Mouse (Mus musculus): ENCODE results near the gene Arl14. TPM values are rescaled to one million over a fixed set of nuclear protein-coding genes. Genes with fewer than 3 reads are reported as not detected.

Gene Arl14
- polyA plus RNA-seq, 1 experiment: not detected

GRCm38 (mm10) chr3:69186643-69187042, 35.6 kb upstream of the Arl14 start:
- 52% methylated on average over 16 of the region's 16 CpGs for WGBS
- Histone ChIP-seq H3K4me3 (ENCODE audit: insufficient read depth, low read depth, low read length) (no peak overlapping the region), H3K27ac (ENCODE audit: insufficient read depth, low read depth, low read length) (no peak overlapping the region), H3K4me1 (ENCODE audit: control insufficient read depth, insufficient read depth, low read length) (0 out of 2 replicates have a peak, but pooled peaks cover 3% of the 10 kb centered on the region)
- TF ChIP-seq CTCF (IDR thresholded peaks at IDR 0.05; ENCODE audit: insufficient read depth, low read depth, low read length) (no peak), POLR2A (IDR thresholded peaks at IDR 0.05; ENCODE audit: insufficient read depth, low read depth, low read length) (no peak)

GRCm38 (mm10) chr3:69192995-69193394, 29.2 kb upstream of the Arl14 start:
- Histone ChIP-seq H3K4me1 (ENCODE audit: control insufficient read depth, insufficient read depth, low read length) (no peaks in the 10 kb centered on the region), H3K4me3 (ENCODE audit: insufficient read depth, low read depth, low read length) (no peak overlapping the region)
- WGBS: 79% methylated on average over 3 of the region's 3 CpGs

GRCm38 (mm10) chr3:69194496-69194895, 27.7 kb upstream of the Arl14 start:
- Histone ChIP-seq H3K27ac (ENCODE audit: insufficient read depth, low read depth, low read length) (no peak overlapping the region), H3K4me1 (ENCODE audit: control insufficient read depth, insufficient read depth, low read length) (no peaks in the 10 kb centered on the region), H3K4me3 (ENCODE audit: insufficient read depth, low read depth, low read length) (no peak overlapping the region)
- 52% methylated on average over 9 of the region's 9 CpGs for WGBS
- TF ChIP-seq POLR2A (IDR thresholded peaks at IDR 0.05; ENCODE audit: insufficient read depth, low read depth, low read length): no peak
- no peak for TF ChIP-seq CTCF (IDR thresholded peaks at IDR 0.05; ENCODE audit: insufficient read depth, low read depth, low read length)

More at GRCm38 (mm10) chr3:69192995-69193394, 29.2 kb upstream of the Arl14 start:
- TF ChIP-seq CTCF (IDR thresholded peaks at IDR 0.05; ENCODE audit: insufficient read depth, low read depth, low read length): no peak
- TF ChIP-seq POLR2A (IDR thresholded peaks at IDR 0.05; ENCODE audit: insufficient read depth, low read depth, low read length): no peak
- no peak overlapping the region for H3K27ac ChIP-seq (ENCODE audit: insufficient read depth, low read depth, low read length)

GRCm38 (mm10) chr3:69195251-69195650, 27.0 kb upstream of the Arl14 start:
- Histone ChIP-seq H3K27ac (ENCODE audit: insufficient read depth, low read depth, low read length) (no peak overlapping the region), H3K4me3 (ENCODE audit: insufficient read depth, low read depth, low read length) (no peak overlapping the region), H3K4me1 (ENCODE audit: control insufficient read depth, insufficient read depth, low read length) (no peaks in the 10 kb centered on the region)
- WGBS: 80% methylated on average over 8 of the region's 8 CpGs
- TF ChIP-seq POLR2A (IDR thresholded peaks at IDR 0.05; ENCODE audit: insufficient read depth, low read depth, low read length): no peak
- TF ChIP-seq CTCF (IDR thresholded peaks at IDR 0.05; ENCODE audit: insufficient read depth, low read depth, low read length): no peak

GRCm38 (mm10) chr3:69198098-69198497, 24.1 kb upstream of the Arl14 start:
- 69% methylated on average over 2 of the region's 2 CpGs for WGBS
- TF ChIP-seq CTCF (IDR thresholded peaks at IDR 0.05; ENCODE audit: insufficient read depth, low read depth, low read length): no peak
- TF ChIP-seq POLR2A (IDR thresholded peaks at IDR 0.05; ENCODE audit: insufficient read depth, low read depth, low read length): no peak
- H3K27ac ChIP-seq (ENCODE audit: insufficient read depth, low read depth, low read length): no peak overlapping the region
- H3K4me3 ChIP-seq (ENCODE audit: insufficient read depth, low read depth, low read length): no peak overlapping the region
- H3K4me1 ChIP-seq (ENCODE audit: control insufficient read depth, insufficient read depth, low read length): no peaks in the 10 kb centered on the region

- TF ChIP-seq CTCF (IDR thresholded peaks at IDR 0.05; ENCODE audit: insufficient read depth, low read depth, low read length) (no peak), POLR2A (IDR thresholded peaks at IDR 0.05; ENCODE audit: insufficient read depth, low read depth, low read length) (no peak)
- no peaks in the 10 kb centered on the region for H3K4me1 ChIP-seq (ENCODE audit: control insufficient read depth, insufficient read depth, low read length)
- no peak overlapping the region for H3K27ac ChIP-seq (ENCODE audit: insufficient read depth, low read depth, low read length)
- no peak overlapping the region for H3K4me3 ChIP-seq (ENCODE audit: insufficient read depth, low read depth, low read length)
- WGBS: 89% methylated on average over 1 of the region's 1 CpGs
Observed at GRCm38 (mm10) chr3:69200251-69200650, 22.0 kb upstream of the Arl14 start.

- whole genome bisulfite sequencing: 83% methylated on average over 2 of the region's 2 CpGs
- TF ChIP-seq CTCF (IDR thresholded peaks at IDR 0.05; ENCODE audit: insufficient read depth, low read depth, low read length) (no peak), POLR2A (IDR thresholded peaks at IDR 0.05; ENCODE audit: insufficient read depth, low read depth, low read length) (no peak)
- no peaks in the 10 kb centered on the region for H3K4me1 ChIP-seq (ENCODE audit: control insufficient read depth, insufficient read depth, low read length)
- no peak overlapping the region for H3K4me3 ChIP-seq (ENCODE audit: insufficient read depth, low read depth, low read length)
- H3K27ac ChIP-seq (ENCODE audit: insufficient read depth, low read depth, low read length): no peak overlapping the region
Observed at GRCm38 (mm10) chr3:69201206-69201605, 21.0 kb upstream of the Arl14 start.

GRCm38 (mm10) chr3:69202876-69203275, 19.3 kb upstream of the Arl14 start:
- 84% methylated on average over 4 of the region's 4 CpGs for WGBS
- H3K4me3 ChIP-seq (ENCODE audit: insufficient read depth, low read depth, low read length): no peak overlapping the region
- H3K4me1 ChIP-seq (ENCODE audit: control insufficient read depth, insufficient read depth, low read length): no peaks in the 10 kb centered on the region
- TF ChIP-seq CTCF (IDR thresholded peaks at IDR 0.05; ENCODE audit: insufficient read depth, low read depth, low read length) (no peak), POLR2A (IDR thresholded peaks at IDR 0.05; ENCODE audit: insufficient read depth, low read depth, low read length) (no peak)
- H3K27ac ChIP-seq (ENCODE audit: insufficient read depth, low read depth, low read length): no peak overlapping the region

GRCm38 (mm10) chr3:69205266-69206054, 16.8 kb upstream of the Arl14 start:
- 71% methylated on average over 7 of the region's 7 CpGs for WGBS
- no peak overlapping the region for H3K27ac ChIP-seq (ENCODE audit: insufficient read depth, low read depth, low read length)
- H3K4me1 ChIP-seq (ENCODE audit: control insufficient read depth, insufficient read depth, low read length): no peaks in the 10 kb centered on the region
- H3K4me3 ChIP-seq (ENCODE audit: insufficient read depth, low read depth, low read length): no peak overlapping the region
- TF ChIP-seq CTCF (IDR thresholded peaks at IDR 0.05; ENCODE audit: insufficient read depth, low read depth, low read length) (no peak), POLR2A (IDR thresholded peaks at IDR 0.05; ENCODE audit: insufficient read depth, low read depth, low read length) (no peak)

Data from olfactory bulb, adult 2 months (tissue).